Mouse (Mus musculus): ENCODE measurements around the gene Rbms3. TPM values are rescaled to one million over a fixed set of nuclear protein-coding genes. Genes with fewer than 3 reads are reported as not detected.

Gene Rbms3
- total RNA-seq, 4 experiments from 2014 or later, result 7.0 to 8.2 (median 7.9) TPM

- no peak for DNase-seq (ENCODE audit: low spot score)
Measured at GRCm38 (mm10) chr9:116977428-116977827, 652.3 kb downstream of the Rbms3 start.

DNA sequence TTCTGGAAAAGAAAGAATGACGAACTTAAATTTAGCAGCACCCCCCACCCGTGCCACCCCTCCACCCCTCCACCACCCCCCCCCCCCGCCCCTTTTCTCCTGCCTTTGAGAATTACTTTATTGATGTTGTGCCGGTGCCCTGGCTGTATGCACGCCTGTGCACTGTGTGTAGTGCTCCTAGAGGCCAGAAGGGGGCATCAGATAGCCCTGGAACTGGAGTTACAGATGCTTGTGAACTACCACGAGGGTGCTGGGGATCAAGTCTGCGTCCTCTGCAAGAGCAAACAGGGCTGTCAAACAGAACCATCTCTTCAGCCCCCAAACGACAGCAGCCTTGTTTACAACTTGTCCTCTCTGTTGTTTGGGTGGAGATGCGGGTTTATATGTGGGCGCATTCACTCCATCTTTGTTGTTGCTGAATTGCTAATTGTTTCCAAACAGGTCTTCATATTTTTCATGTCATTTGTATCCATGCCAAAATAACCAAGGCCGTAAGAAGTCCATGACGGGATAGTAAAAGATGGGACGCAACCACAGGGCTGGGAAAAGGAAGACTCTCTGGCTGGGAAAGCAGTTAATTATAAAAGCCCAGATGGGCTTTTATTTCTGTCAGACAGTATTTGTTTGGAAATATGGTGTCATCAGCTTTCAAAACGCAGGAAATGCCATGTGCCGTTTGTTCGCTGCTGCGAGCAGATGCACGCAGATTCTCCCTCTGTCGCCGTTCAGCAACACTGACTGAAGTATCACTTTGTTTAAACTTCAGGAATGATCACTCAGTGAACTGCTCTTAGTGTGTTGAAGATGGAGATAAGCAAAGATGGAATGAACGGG is 652.9 kb downstream of the Rbms3 start:
- DNase-seq (ENCODE audit: low spot score), result no peak

GRCm38 (mm10) chr9:116975269-116975668 is 654.4 kb downstream of the Rbms3 start:
- no peak for DNase-seq (ENCODE audit: low spot score)

DNA sequence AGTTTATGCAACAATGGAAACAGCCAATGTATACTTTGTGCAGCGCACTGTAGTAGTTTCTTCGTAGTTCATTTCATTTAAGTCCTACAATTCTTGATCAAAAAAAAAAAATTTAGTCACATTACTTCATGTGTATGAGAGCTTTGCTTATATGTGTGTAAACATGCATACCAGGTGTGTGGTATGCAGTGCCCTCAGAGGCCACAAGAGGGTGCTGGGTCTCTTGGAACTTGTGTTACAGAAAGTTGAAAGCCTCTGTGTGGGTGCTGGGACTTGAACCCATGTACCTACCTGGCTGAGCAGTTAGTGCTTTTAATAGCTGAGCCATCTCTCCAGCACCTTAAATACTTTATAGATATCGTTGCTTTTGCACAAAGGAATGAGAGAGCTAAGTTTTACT is 655.6 kb downstream of the Rbms3 start:
- no peak for DNase-seq (ENCODE audit: low spot score)

DNA sequence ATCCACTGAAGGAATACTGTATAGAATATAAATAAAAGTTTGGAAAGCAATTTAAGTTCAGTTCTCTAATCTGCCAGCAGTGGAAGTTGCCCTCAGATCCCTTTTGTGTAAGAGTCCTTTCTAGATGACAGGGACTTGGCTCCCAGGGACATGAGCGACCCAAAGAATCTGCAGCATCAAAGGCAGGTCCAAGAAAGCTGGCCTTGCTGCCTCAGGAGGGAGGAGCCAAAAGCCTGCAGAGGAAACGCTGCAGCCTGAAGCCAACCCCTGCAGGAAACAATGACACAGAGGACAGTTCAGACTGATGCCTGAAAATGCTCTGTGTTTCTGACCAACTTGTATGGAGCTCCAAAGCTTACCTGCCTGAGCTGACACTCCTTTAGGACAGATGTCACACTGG is 656.1 kb downstream of the Rbms3 start:
- peak; percentile 17 for DNase-seq (ENCODE audit: low spot score)

GRCm38 (mm10) chr9:116967317-116967716 is 662.4 kb downstream of the Rbms3 start:
- no peak for DNase-seq (ENCODE audit: low spot score)

GRCm38 (mm10) chr9:116965691-116966090 is 664.0 kb downstream of the Rbms3 start:
- DNase-seq (ENCODE audit: low spot score), result no peak

- DNase-seq (ENCODE audit: low spot score), result no peak
Measured at GRCm38 (mm10) chr9:116956156-116956555, 673.6 kb downstream of the Rbms3 start.

DNA sequence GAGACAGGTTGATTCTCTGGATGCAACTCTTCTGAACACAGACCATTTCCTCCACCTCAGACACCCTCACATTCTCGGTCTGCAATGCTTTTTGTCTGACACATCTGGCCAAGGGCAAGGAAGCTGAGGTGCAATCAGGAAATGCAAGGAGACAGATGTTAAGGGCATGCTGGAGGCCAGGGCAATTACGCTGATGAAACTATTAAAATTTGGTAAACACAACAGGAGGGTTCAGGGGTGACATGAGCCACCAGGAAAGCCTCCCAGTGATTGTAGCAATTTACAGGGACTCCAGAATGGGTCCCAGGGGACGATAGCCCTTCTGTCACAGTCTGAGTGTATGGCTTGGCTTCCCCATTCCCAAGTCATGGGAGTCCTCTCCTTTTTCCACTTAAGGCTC is 681.5 kb downstream of the Rbms3 start:
- no peak for DNase-seq (ENCODE audit: low spot score)

- DNase-seq (ENCODE audit: low spot score), result no peak
Measured at GRCm38 (mm10) chr9:116947369-116947768, 682.3 kb downstream of the Rbms3 start.

GRCm38 (mm10) chr9:116946787-116947186 is 682.9 kb downstream of the Rbms3 start:
- DNase-seq (ENCODE audit: low spot score), result no peak

DNA sequence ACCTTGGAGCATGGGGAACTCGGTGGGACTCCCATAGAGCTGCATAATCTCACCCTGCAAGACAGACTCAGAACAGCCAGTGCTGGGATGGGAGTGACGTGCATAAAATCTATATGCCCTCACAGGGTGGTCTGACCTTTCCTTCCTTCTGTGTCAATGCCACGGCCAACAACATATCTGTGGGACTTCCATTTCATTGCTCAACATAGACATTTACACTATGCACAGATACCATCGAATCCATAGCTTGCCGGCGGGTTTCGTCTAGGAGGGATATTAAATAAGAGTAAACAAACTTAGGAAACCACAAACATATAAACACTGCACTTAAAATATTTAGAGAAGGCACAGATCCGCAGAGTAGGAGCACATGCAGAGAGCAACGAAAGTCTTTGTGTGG is 684.0 kb downstream of the Rbms3 start:
- no peak for DNase-seq (ENCODE audit: low spot score)

DNA sequence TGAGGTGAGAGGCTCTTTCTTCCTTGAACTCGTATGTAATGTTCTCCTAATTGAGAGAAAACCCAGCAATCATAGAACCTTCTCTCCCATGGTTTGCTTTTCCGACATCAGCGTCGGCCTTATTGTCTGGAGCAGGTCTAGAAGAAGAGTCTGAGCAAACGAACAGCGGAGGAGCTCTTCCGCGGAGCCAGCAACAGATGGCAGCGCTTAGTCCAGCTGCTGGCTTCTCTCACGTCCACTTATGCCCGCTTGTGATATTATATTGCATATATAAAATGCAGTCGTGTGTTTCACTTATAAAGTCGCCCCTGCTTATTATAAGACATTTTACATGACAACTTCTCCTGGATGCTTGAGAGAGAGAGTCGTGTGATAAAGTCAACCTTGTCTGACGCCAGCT is 685.8 kb downstream of the Rbms3 start:
- no peak for DNase-seq (ENCODE audit: low spot score)

- DNase-seq (ENCODE audit: low spot score), result no peak
Measured at GRCm38 (mm10) chr9:116941116-116941515, 688.6 kb downstream of the Rbms3 start.

DNA sequence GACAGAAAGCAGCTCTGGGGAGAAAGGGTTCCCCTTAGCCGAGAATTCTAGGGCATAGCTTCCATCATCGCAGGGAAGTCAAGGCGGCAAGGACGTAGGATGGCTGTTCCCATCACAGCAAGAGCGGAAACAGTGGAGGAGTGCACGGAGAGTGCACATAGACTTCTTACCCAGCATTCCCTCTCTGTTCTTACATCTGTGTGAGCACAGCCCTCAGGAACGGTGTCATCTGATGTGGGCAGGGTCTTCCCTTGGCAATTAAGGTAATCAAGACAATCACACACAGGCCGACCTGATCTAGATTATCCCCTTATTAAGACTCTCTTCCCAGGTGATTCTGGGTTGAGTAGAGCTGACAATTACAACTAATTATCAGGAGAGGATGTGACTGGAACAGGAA is 689.0 kb downstream of the Rbms3 start:
- DNase-seq (ENCODE audit: low spot score), result no peak

DNA sequence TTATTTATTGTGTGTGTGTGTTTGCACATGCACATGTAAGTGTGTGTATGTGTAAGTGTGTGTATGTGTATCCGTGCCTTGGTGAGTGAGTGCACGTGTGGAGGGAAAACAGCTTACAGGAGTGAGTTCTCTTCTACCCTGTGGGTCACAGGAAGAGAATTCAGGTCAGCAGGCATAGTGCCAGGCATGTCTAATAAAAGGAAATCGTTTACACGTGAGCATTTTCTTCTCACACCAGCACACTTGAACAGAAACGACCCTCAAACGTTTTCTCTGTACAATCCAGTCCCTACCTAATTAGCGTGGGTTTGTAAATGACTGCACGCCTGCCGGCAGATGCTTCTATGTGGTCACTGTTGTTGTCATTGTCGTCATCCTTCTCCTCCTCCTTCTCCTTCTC is 701.4 kb downstream of the Rbms3 start:
- DNase-seq (ENCODE audit: low spot score), result no peak

DNA sequence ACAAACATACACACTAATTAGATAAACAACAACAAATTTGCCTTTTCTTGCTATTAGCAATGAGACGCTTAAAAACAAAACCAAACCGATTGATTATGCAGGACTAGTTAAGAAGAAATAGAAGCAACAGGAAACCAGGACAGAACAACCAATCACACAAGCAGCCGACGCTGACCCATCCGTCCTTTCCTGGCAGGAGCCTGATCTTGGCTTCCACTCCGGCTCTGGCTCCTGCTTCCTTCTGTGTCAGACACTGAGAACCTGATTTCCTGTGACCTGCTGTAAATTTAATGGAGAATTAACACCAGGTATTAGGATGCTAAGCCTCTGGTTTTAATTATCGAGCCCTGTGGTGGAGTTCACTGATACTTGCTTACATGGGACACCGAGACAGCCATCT is 706.6 kb downstream of the Rbms3 start:
- DNase-seq (ENCODE audit: low spot score), result no peak

- DNase-seq (ENCODE audit: low spot score), result no peak
Measured at GRCm38 (mm10) chr9:116922561-116922960, 707.2 kb downstream of the Rbms3 start.

- DNase-seq (ENCODE audit: low spot score), result no peak
Measured at GRCm38 (mm10) chr9:116919441-116920019, 710.2 kb downstream of the Rbms3 start.

DNA sequence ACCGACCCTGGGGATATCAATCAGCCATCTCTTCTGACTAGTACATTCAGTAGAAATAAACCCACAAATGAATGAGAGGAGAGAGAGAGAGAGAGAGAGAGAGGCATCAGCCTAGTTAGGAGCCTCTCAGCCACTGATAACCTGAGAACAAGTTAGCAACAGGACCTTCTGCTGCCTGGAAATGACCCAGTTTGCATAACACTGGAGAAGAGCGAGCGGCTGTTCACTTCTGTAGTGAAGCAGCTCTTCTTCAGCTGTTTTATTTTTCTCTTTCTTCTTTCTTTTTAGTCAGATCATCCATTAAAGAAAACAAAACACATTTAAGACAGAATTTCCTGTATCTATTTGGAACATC is 717.2 kb downstream of the Rbms3 start:
- DNase-seq (ENCODE audit: low spot score), result no peak

GRCm38 (mm10) chr9:116911781-116912492 is 717.8 kb downstream of the Rbms3 start:
- no peak for DNase-seq (ENCODE audit: low spot score)

- no peak for DNase-seq (ENCODE audit: low spot score)
Measured at GRCm38 (mm10) chr9:116909511-116909910, 720.2 kb downstream of the Rbms3 start.

DNA sequence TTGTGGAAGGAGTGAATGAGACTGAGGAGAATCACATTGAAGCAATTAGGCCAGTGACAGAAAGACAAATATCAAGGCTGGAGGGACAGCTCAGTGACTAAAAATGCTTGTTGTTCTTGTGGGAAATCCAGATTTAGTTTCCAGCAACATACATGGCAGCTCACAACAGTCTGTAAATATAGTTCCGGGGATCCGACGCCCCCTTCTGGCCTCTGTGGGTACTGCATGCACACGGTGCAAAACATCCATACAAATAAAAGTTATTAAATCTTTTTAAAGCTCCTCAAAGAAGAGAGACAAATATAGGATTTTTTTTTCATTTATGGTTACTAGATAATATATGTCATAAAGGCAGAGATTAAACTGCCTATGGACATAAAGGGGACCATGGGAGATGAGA is 722.8 kb downstream of the Rbms3 start:
- DNase-seq (ENCODE audit: low spot score), result no peak

All from heart, adult 8-10 months (tissue).